Mouse (Mus musculus) embryonic facial prominence, embryonic 14.5 days (tissue): Measurements from ENCODE around the gene B3gnt4. TPM values are rescaled to one million over a fixed set of nuclear protein-coding genes. Genes with fewer than 3 reads are reported as not detected.

Source experiments
- ATAC-seq: fragments of 200-750 bp; cut with Nextera tagmentation; 2 replicates; pipeline ENCODE4 v1.8.0; 2017; ENCODE audit warnings: low read depth, moderate number of reproducible peaks, moderate TSS enrichment
- DNase-seq: peaks from one replicate; pipeline ENCODE4 v3.0.0-alpha.2; 2015; ENCODE audit warnings: low spot score
- H3K27ac ChIP-seq: fragments of 300-500 bp; sonication (generic); replicated peaks from 2 replicates; pipeline ENCODE4 v1.5.1; 2014; ENCODE audit warnings: low read depth, mild to moderate bottlenecking, low read length, moderate library complexity
- H3K27me3 ChIP-seq: fragments of 300-500 bp; sonication (generic); replicated peaks from 2 replicates; pipeline ENCODE4 v1.6.1; 2014; ENCODE audit warnings: low read length; ENCODE audit not compliant: control insufficient read depth, insufficient read depth
- H3K36me3 ChIP-seq: fragments of 300-500 bp; sonication (generic); 2 replicates; pipeline ENCODE4 v1.6.1; 2014; ENCODE audit warnings: low read length, mixed read lengths; ENCODE audit not compliant: control insufficient read depth, insufficient read depth
- H3K4me1 ChIP-seq: fragments of 300-500 bp; sonication (generic); 2 replicates; pipeline ENCODE4 v1.6.1; 2014; ENCODE audit warnings: antibody characterized with exemption, low read length; ENCODE audit not compliant: control insufficient read depth, insufficient read depth
- H3K4me2 ChIP-seq: fragments of 300-500 bp; sonication (generic); 2 replicates; pipeline ENCODE4 v1.6.1; 2014; ENCODE audit warnings: low read depth, mild to moderate bottlenecking, low read length, moderate library complexity, mixed read lengths
- H3K4me3 ChIP-seq: fragments of 300-500 bp; sonication (generic); 2 replicates; pipeline ENCODE4 v1.5.1; 2014; ENCODE audit warnings: low read depth, mild to moderate bottlenecking, low read length
- H3K9ac ChIP-seq: fragments of 300-500 bp; sonication (generic); 2 replicates; pipeline ENCODE4 v1.6.1; 2014; ENCODE audit warnings: low read depth, mild to moderate bottlenecking, low read length, moderate library complexity, mixed read lengths
- H3K9me3 ChIP-seq: fragments of 300-500 bp; sonication (generic); 2 replicates; pipeline ENCODE4 v1.6.1; 2016; ENCODE audit warnings: low read length; ENCODE audit not compliant: control insufficient read depth
- WGBS: fragments of 180-500 bp; shearing (Covaris S2); extraction: QIAGEN DNeasy Blood & Tissue Kit; methylation state at CpG from one replicate; pipeline ENCODE4 v1.1.7; 2014; 5-methylcytosine and 5-hydroxymethylcytosine counted together
- microRNA-seq: library from miRNA; unstranded; fragments of <30 nt; microRNA quantifications from one replicate; pipeline ENCODE4, GENCODE M21; 2016; ENCODE audit warnings: borderline number of aligned reads
- polyA plus RNA-seq: library from polyadenylated mRNA; unstranded; fragments of >200 nt; fragmentation: Nextera tagmentation; extraction: Ambion mirVana; gene quantifications from 2 replicates; pipeline ENCODE4 v1.2.1, GENCODE M21; 2014

The B3gnt4 gene
- polyA plus RNA-seq, 1 experiment from 2014 or later = 0.86 TPM

DNA sequence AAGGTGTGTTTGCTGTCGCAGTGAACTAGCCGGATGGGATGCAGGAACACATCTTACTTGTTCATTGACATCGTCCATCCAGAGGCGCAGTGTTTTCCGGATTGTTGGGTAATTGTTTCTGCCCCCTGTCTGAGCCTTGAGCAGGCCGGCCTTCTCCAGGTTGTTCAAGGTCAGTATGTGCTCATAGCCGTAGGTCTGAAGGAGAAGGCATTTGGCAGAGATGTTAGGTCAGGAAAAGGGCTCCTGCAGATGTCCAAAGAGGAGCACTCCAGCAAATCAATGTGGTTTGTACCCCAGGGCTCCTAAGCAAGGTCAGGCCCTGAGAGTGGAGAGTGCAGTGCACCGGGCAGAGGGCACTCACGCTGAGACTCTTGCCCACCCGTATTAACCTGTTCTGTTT is 23.5 kb downstream of the B3gnt4 start:
- no peaks in the 10 kb centered on the region for H3K4me1 ChIP-seq
- no peak overlapping the region for H3K4me3 ChIP-seq
- no peak overlapping the region for H3K4me2 ChIP-seq
- H3K9ac ChIP-seq = no peak overlapping the region
- ATAC-seq (no peak), DNase-seq (no peak)
- H3K9me3 ChIP-seq = no peaks in the 10 kb centered on the region
- peaks cover 78% of the 10 kb centered on the region for H3K36me3 ChIP-seq
- no peaks in the 10 kb centered on the region for H3K27me3 ChIP-seq
- WGBS = 94% methylated on average over 10 of the region's 10 CpGs
- no peak overlapping the region for H3K27ac ChIP-seq

DNA sequence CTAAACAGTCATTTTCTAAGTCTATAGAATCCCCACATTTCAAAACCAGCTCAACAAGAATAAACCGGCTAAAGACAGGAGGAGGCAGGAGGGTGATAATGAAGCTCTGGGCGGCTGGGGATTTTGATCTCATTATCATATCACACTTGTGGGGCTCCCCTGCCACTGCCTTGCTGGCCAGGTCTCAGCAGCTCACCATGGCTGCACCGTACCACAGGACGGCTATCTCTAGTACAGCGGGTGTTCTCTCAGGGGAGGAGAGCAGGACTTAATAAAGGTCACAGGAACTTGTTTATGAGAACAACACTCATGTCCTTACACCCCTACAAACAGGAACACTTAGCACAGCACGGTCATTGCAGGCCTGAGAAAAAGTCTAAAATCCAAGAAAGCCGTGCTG is 45.4 kb downstream of the B3gnt4 start:
- Histone ChIP-seq H3K4me3 (no peak overlapping the region), H3K9ac (no peak overlapping the region), H3K27ac (no peak overlapping the region), H3K36me3 (peaks cover 63% of the 10 kb centered on the region), H3K27me3 (no peaks in the 10 kb centered on the region), H3K4me1 (no peaks in the 10 kb centered on the region), H3K9me3 (no peaks in the 10 kb centered on the region), H3K4me2 (no peak overlapping the region)
- WGBS = 92% methylated on average over 7 of the region's 7 CpGs
- no peak for ATAC-seq
- DNase-seq = no peak

DNA sequence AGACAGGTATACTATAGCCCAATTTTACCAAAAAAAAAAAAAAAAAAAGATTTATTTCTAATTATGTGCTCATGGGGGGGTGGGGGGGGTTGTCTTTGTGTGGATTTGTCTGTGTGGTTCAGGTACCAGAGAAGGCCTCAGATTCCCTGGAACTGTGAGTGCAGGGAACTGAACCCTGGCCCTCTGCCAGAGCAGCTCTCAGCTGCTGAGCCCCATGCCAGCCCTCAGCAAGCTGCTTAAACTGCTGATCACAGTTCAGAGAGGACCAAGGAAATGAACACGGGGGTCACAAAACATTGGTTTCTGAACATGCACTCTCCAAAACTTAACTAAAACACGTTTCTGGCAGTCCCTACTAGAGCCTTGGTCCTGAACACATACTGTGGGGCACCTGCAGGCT is 46.2 kb downstream of the B3gnt4 start:
- H3K9me3 ChIP-seq = no peaks in the 10 kb centered on the region
- H3K4me1 ChIP-seq = no peaks in the 10 kb centered on the region
- ATAC-seq = no peak
- H3K9ac ChIP-seq = no peak overlapping the region
- peaks cover 69% of the 10 kb centered on the region for H3K36me3 ChIP-seq
- WGBS = 58% methylated on average over 2 of the region's 2 CpGs
- H3K27me3 ChIP-seq = no peaks in the 10 kb centered on the region
- H3K4me2 ChIP-seq = no peak overlapping the region
- H3K4me3 ChIP-seq = no peak overlapping the region
- no peak for DNase-seq
- H3K27ac ChIP-seq = no peak overlapping the region

DNA sequence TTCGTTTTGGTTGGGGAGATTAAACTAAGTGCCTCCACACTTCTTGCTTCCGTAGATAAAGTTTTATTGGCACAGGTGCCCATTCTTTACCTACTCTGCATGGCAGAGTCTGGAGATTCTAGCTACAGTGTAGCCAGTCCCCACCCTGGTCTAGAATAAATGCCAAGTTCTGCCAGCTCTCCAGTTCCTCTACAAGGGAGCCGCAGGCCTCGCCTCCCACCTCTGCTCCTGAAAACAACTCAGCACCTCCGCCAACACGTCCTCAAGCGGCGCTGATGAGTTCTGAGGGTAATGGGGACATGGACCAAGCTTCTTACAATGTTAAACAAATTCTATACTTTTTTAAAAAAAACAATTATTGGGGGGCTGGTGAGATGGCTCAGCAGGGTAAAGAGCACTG is 49.3 kb downstream of the B3gnt4 start:
- no peaks in the 10 kb centered on the region for H3K27me3 ChIP-seq
- H3K9ac ChIP-seq = no peak overlapping the region
- DNase-seq (no peak), ATAC-seq (no peak)
- no peak overlapping the region for H3K4me3 ChIP-seq
- WGBS = 93% methylated on average over 8 of the region's 8 CpGs
- H3K4me2 ChIP-seq = no peak overlapping the region
- peaks cover 91% of the 10 kb centered on the region for H3K36me3 ChIP-seq
- no peaks in the 10 kb centered on the region for H3K9me3 ChIP-seq
- no peaks in the 10 kb centered on the region for H3K4me1 ChIP-seq
- no peak overlapping the region for H3K27ac ChIP-seq

DNA sequence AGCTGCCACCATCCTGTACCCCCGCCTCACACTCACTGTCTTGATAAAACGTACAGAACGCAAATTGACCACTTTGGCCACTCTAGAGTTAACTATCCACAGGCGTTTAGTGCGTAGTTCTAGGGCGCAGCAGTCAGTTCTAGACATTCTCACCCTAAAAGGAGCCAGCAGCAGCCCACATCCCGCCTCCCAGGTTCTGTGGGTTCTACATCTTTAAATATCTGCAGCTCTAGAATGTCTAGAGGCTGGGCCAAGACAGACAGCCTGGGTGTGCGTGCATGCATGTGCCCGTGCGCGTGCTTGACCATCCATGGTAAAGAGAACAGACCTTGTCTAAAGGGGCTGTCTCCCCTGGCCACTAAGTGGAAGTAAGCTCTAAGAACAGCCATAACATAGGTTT is 50.9 kb downstream of the B3gnt4 start:
- Histone ChIP-seq H3K27me3 (no peaks in the 10 kb centered on the region), H3K4me1 (no peaks in the 10 kb centered on the region), H3K4me2 (no peak overlapping the region), H3K9ac (no peak overlapping the region), H3K9me3 (no peaks in the 10 kb centered on the region), H3K27ac (no peak overlapping the region), H3K36me3 (peaks cover 94% of the 10 kb centered on the region), H3K4me3 (no peak overlapping the region)
- DNase-seq (no peak), ATAC-seq (no peak)
- 92% methylated on average over 11 of the region's 11 CpGs for WGBS

Small RNA genes lying within 50 kb of the gene (microRNA-seq; reads per million reads assigned to microRNA genes)
- 0.83 reads per million for gene Mir7647

Other genes starting within 250 kb of the B3gnt4 start
- gene Bcl7a, start 166.6 kb upstream of the B3gnt4 start, polyA plus RNA-seq = 19.1 and 19.7 TPM in 2 replicates
- 17.7 and 18.8 TPM in 2 replicates for gene Mlxip, start 115.7 kb upstream of the B3gnt4 start, polyA plus RNA-seq
- gene Lrrc43, start 21.2 kb upstream of the B3gnt4 start, polyA plus RNA-seq = 0.20 and 0.61 TPM in 2 replicates
- not detected in 2 replicates for gene Il31, start 21.0 kb upstream of the B3gnt4 start, polyA plus RNA-seq
- 106 and 118 TPM in 2 replicates for gene Diablo, start 13.7 kb downstream of the B3gnt4 start, polyA plus RNA-seq
- 4.5 and 6.0 TPM in 2 replicates for gene Gm49027, start 15.0 kb downstream of the B3gnt4 start, polyA plus RNA-seq
- gene Vps33a, start 62.6 kb downstream of the B3gnt4 start, polyA plus RNA-seq = 23.8 and 30.2 TPM in 2 replicates
- gene Clip1, start 174.2 kb downstream of the B3gnt4 start, polyA plus RNA-seq = 31.1 and 33.4 TPM in 2 replicates
- gene Zcchc8, start 210.6 kb downstream of the B3gnt4 start, polyA plus RNA-seq = 64.8 and 68.3 TPM in 2 replicates
- gene Rsrc2, start 239.0 kb downstream of the B3gnt4 start, polyA plus RNA-seq = 99.5 and 106 TPM in 2 replicates
- 24.1 and 26.0 TPM in 2 replicates for gene Kntc1, start 239.3 kb downstream of the B3gnt4 start, polyA plus RNA-seq